Mouse (Mus musculus): ENCODE measurements at regions not wholly inside any gene's neighbourhood (a gene's known extent, or its start where the extent isn't known, plus 50 kb on each side); places are given as distances from the start of the nearest gene placed in this dataset.
"Not testable (repeated sequence)": the region's sequence is repeated elsewhere in the genome, so short reads cannot be mapped to it uniquely, and the experiment has no call there.

DNA sequence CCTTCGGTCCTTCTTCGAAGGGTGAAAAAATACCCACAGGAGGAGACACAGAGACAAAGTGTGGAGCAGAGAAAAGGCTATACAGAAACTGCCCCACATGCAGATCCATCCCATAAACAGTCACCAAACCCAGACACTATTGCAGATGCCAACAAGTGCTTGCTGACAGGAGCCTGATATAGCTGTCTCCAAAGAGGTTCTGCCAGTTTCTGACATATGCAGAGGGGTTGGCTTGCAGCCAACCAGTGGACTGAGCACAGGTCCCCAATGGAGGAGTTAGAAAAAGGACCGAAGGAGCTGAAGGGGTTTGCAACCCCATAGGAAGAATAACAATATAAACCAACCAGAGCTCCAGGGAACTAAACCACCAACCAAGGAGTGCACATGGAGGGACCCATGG, 67.2 kb upstream of the Slitrk6 start:
- not testable (repeated sequence) for TF ChIP-seq CTCF (IDR thresholded peaks at IDR 0.05); EP300 (IDR thresholded peaks at IDR 0.05; ENCODE audit: insufficient read depth, low read depth, low read length); POLR2A (IDR thresholded peaks at IDR 0.05; ENCODE audit: insufficient read depth, low read depth, low read length)

Data from heart, adult 2 months (tissue).